Mouse (Mus musculus): ENCODE measurements at regions not wholly inside any gene's neighbourhood (a gene's known extent, or its start where the extent isn't known, plus 50 kb on each side); places are given as distances from the start of the nearest gene placed in this dataset.

GRCm38 (mm10) chr14:76278751-76279450 lies 135.9 kb upstream of the Tsc22d1 start:
- TF ChIP-seq POLR2A (IDR thresholded peaks at IDR 0.05; ENCODE audit: extremely low read depth, insufficient read depth, low read length): no peak
- TF ChIP-seq CTCF (IDR thresholded peaks at IDR 0.05; ENCODE audit: low read depth, low read length): no peak

Data from liver, adult 2 months (tissue).